Mouse (Mus musculus) cerebellum, postnatal 10 days (tissue): Measurements from ENCODE around the gene Gramd1a.

Experiments used
- DNase-seq, 2 experiments: peaks; one replicate each; pipeline ENCODE4 v3.0.0; 2021; ENCODE audit warnings: mixed read lengths in 2 of 2

Gene Gramd1a

DNA sequence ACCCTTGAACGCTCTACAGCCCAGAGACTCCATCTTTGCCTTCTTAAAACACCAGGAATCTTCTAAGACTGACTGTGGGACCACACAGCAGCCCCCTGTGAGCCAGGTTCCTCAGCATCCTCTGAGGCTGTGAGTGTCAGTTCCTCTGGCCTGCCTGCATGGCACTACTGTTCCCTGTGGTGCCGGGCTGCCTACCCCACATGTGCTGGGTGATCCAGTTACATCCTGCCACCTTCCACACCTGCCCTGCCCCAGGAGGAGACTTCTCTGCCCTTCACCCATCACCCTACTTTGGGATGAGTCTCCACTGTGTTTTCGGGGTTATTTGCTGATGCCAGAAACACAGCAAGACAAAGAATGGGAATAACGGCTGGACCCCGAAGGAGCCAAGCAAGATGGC, 36.1 kb downstream of the Gramd1a start:
- DNase-seq, result no peak

DNA sequence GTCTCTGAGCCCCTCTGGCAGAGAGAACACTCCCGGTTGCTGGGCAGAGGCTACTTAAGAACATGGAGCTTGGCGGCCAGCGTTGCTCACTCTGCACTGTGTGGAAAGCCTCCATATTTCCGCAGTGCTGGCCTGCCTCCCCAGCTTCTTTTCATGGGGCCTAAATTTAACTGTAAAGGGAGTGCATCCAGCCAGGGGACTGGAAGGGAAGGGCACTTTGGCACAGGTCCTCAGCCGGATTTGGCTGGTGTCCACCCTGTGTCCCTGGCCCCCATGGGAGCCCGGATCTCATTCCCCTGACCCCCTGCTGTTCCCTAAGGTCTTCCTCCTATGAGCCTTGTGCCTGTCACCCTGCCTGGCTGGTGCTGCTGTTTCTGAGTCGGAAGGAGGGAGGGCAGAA, 37.2 kb downstream of the Gramd1a start:
- peak; percentile 63 to 67 for DNase-seq

DNA sequence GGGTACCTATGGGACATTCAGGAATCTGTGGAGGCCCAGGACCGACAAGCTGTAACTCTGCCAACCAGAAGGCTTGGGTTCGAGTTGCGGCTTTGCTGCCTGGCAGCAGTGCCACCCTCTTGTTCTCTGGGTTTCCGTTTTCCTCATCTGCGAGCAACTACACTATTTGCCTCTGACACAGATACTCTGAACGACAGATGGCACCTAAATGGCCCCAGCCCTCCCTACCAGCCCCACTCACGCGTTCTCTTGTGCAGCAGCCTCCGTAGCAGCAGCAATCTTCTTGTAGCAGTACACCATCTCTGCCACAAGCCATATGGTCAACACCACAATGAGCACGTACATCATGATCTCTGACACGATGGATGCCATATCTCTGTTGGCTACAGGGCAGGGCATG, 38.2 kb downstream of the Gramd1a start:
- peak; percentile 50 to 52 for DNase-seq

DNA sequence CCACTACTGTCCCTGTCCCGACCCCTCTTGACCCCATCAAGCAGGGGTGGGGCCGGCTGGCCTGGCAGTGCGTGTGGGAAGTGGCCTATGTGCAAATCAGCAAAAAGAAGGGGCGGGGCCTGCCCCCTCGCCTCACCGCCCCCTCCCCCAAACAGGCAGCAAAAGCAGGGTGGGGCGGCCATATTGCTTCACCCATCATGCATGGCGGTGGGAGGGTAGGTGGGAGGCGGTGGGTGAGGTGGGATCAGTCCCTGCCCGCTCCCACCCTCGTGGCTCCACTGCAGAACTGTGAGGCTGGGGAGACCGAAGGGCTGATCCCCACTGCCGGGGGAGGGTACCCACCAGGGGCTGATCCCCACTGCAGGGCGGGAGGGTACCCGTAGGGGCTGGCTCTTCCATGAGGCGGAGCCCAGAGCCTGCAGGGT, 39.0 kb downstream of the Gramd1a start:
- peak in 1 of 2 experiments; percentile 37 for DNase-seq

DNA sequence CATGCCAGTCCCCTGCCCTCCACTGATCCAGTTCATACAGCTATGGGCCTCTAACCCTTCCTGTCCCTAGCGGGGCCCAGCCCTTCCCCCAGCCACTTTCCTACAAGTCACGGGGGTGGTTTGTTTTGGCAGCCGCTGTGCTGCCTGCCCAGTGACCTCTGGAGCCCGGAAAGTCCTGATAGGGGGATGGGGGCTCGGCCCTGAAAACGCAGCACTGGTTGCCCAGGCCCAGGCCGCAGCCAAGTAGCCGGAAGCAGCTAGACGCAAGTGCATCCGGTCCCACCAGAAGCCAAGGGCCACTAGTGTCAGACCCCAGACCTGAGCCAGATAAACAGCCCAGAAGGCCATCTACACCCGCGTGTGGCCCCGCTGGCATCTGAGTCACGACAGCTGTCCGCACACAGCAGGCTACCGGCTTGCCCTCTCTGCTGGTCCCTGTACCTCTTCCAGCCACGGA, 40.1 kb downstream of the Gramd1a start:
- peak; percentile 70 to 77 for DNase-seq

DNA sequence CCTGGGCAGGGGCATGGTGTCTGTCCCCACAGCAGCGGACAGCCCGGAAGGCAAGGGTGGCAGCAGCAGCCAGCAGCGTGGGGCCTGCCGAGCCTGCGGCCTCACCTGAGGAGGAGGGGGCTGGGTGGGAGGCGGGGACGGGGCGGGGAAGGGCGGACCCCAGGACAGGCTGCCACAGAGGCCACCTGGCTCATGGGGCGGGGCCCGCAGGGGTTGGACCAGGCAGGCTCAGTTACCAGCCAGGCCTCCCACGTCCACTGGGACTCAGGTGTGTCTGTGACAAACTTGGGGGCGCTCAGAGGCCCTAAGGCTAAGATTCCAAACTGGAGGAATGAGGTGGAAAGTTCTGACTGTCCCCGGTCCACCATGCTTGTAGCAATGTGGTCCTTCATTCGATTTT, 40.5 kb downstream of the Gramd1a start, which contains the start of gene Hpn:
Gene Hpn (minus strand): TSS at position 109 of the 400 bp plus-strand sequence.
- no peak for DNase-seq

DNA sequence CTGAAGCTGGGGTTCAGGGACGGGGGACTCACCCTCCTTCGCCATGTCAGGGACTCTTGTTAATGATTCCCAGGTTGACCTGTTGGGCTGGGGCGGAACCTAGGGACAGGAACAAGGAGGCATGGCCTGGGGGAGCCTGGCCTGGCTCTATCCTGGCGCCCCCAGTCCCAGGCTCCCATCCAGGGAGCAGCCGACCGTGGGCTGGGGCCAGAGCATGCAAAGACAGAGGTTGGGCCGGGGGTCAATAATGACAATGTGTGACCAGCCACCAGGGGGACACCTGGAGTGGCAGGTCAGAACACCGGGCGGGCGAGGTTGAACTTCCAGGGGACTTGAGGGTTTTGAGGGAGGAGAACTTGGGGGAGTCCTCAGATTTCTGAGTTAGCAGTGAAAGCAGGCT, 41.0 kb downstream of the Gramd1a start:
- no peak for DNase-seq

DNA sequence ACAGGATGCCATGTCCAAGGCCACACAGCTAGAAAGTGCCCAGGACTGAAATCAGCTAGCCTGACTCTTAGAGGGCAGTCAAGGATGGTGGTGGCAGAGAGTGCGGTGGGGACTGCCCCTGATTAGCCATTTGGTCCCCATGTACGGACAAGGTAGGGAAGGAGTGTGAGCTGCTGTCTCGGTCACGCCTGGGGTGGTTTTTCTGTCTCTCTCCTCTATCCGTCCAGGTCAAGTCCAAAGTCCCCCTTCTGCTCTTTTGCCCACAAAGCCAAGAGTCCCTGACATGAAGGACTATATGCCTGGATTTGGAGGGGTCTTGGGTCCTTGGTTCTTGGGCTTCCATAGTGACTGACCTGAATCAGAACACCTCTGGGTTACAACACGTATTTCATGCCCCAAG, 41.9 kb downstream of the Gramd1a start:
- no peak for DNase-seq

DNA sequence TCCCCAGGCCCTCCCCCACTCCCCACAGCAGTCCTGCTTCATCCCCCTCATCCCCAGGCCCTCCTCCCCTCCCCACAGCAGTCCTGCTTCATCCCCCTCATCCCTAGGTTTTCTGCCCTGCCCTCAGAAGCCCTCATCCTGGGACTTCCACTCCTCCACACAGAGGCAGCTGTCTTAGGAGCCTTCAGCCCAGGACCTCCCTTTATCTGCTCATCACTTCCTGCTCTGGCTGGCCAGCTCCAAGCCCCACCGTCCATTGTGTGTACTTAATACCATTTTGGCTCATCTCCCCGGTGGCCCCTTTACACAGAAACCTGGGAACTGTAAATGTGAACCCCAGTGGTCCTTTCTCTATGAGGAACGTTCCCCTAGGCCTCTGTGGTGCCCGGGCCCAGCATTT, 43.7 kb downstream of the Gramd1a start:
- no peak for DNase-seq

DNA sequence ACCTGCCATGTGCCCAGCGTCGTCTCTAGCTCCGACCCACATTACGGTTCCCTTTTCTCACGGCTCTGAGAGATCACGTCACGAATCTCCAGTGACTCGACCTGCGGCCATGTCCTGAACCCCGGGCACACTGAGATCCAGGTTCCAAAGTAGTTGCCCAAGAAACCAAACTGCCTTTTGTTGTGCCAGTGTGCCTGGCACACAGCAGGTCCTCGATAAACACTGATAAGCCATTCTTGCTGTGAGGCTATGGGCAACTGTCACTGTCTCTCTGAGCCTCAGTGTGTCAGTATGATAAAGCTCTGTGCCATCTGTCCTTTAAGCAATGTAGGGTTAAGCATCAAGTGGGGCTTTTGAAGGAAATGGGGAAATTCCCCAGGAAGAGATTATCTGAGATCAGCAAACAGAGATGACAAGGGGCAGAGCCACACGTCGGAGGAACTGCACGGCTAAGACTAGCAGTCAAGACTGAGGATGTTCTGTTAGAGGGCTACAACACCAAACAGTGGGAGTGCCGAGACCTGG, 44.8 kb downstream of the Gramd1a start:
- no peak for DNase-seq

DNA sequence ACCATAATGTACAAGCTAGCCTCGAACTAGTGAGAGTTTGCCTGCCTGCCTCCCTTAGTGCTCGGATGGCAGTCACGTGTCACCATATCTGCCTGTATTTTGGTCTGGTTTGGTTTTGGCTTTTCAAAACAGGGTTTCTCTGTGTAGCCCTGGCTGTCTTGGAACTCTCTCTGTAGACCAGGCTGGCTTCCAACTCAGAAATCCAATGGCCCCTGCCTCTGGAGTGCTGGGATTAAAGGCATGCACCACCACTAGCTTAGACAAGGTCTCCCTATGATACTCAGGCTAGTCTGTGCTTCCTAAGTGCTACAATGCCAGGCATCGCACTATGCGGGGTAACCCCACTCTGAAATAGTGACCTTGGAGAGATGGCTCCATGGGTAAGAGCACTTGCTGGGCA, 45.9 kb downstream of the Gramd1a start:
- DNase-seq, result no peak

DNA sequence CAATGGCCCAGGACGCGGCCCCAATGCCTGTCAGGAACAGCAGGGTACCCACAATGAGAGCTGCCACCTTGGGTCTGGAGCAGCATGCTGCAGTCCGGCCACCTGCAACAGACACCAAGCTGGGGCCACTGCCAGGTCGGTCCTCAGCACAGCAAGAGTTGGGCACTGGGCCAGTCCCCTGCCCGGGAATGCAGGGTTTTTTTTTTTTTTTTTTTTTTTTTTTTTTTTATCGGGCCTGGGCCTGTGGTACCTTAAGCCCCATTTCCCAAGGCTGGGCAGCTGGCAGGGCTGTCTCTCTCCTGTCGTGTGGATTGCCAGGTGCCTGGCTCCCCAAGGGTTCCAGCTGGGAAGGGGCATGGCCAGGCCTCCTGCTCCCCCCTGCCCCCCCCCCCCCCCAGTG, 46.6 kb downstream of the Gramd1a start:
- peak; percentile 69 to 70 for DNase-seq

DNA sequence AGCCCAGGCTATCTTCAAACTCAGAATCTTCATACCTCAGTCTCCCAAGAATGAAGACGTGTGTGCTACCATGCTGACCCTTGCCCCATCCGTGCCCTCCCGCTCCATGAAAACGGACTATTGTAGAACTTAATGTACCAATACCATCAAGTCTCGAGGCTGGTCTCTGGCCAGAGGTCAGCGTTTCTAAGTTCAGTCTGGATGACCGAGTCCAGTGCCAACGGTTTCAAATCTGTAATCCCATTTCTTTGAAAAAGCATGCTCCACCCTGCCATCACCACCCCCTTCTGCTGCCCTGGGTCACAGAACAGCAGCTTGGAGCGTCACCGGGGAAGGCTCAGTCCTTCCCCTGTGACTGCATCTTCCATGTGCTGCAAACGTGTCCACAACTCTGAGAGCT, 47.9 kb downstream of the Gramd1a start:
- DNase-seq, result no peak

DNA sequence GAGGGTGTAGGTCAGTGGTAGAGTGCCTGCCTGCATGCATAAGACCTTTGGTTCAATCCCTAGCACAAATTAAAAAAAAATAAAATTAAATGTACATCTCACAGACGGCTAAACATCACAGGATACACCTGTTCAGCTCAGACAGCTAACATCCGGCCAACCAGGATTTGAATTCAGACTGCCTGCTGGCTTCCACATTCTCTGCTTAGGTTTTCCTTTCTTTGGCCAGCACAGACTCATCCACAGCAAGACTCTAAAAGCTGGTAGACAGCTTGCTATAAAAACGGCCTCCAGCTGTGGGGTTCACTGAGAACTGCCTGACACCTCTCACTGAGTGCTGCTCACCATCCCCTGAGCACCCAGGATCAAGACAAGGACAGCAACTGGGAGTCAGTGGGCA, 49.5 kb downstream of the Gramd1a start:
- DNase-seq, result no peak

DNA sequence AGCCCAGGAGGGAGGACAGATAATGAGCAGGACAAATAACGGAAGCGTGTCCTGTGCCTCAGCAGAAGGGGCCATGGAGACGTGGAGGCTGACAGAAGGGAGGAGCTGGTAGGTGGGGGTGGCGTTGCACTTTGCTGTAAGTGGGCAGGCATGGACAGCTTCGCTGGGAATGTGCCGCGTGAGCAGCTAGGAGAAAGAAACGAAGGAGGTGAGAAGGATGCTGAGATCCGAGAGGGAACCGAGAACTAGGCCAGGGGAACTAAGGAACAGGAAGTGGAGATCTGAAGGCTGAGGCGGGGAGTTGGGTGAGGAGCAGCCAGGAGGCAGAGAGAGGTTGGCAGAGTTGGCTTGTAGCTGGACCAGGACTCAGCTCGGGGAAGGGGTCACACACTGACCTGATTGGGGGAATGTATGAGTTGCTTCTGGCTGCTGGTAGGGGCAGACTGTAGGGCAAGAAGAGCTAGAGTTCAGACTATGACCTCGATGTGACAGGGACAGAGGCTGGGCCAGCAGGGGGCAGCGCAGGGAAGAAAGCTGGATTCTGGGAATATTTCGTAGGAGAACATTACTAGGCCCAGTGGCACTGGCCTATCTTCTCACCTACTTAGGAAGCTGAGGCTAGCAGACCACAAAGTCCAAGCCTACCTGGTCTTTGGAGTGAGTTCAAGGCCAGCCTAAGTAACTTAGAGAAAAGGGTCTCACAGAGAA, 50.5 kb downstream of the Gramd1a start:
- peak; percentile 75 to 79 for DNase-seq

DNA sequence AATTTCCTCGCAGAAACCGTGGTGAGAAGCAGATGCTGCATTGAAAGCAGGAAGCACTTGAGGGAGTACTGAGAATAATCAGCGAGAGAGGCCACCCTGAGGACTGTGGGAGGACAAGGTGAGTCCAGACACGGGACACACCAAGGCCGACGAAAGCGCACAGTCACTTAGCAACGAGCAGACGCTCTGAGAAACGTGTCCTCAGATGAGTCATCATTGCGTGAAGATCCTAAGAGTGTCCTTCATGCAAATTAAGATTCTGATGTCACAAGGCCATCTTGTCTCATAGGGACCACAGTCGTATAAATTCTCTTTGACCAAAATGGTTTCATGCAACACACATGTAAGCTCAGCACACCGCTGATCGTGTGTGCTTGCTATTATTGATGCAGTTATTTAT, 54.9 kb downstream of the Gramd1a start:
- no peak for DNase-seq

DNA sequence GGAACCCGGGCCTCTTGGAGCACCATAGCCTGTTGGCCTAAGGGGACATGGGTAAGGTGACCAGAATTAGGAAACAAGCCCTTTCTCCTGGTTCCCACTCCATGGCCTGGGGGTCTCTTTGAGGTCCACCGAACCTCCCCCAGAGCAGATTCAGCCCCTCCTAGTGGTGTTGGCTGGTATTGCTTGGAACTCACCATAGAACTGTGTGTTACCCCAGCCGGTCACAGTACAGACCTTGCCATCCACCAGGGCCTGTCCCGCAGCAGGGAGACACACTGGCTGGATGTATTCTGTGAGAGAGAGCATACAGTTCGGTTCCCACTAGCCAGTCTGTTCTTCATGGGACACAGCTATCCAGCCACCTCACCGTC, 56.1 kb downstream of the Gramd1a start:
- peak in 1 of 2 experiments; percentile 43 for DNase-seq

DNA sequence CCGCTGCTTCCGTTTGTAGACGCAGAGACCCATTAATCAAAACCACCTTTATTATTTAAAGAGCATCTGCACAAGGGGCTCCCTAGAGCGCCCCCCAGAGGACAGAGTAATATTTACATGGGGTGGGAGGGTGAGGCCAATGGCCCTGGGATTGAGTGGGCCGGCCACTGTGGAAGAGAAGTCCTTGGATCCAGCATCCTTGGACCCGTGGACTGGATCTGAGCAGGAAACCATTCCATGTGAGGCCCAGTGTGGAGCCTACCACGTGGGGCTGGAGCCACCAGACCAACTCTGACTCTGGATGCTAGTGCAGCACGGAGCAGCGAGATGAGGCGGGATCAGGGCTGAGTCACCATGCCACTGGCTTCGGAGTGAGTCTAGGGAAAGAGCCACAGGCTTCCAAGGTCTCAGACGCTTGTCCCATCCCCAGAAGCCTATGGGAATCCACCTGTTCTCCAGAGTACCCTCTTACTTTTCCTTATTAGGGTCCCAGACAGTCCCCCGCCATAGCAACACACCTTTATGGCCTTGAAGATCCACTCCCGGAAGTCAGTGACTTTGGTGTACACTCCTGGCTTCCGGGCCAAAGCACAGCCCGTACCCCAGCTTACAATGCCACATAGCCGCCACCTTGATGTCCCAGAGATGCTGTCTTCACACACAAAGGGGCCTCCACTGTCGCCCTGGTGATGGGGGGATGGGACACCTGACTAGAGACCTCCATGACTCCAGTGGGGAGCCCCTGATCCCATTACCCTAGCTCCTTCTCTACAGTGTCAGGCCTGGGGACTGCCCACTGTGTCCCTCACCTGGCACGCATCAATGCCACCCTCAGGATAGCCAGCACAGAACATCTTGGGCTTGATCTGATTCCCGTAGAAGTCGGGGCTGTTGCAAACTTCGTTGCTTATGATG, 56.7 kb downstream of the Gramd1a start:
- peak in 1 of 2 experiments; percentile 49 for DNase-seq

DNA sequence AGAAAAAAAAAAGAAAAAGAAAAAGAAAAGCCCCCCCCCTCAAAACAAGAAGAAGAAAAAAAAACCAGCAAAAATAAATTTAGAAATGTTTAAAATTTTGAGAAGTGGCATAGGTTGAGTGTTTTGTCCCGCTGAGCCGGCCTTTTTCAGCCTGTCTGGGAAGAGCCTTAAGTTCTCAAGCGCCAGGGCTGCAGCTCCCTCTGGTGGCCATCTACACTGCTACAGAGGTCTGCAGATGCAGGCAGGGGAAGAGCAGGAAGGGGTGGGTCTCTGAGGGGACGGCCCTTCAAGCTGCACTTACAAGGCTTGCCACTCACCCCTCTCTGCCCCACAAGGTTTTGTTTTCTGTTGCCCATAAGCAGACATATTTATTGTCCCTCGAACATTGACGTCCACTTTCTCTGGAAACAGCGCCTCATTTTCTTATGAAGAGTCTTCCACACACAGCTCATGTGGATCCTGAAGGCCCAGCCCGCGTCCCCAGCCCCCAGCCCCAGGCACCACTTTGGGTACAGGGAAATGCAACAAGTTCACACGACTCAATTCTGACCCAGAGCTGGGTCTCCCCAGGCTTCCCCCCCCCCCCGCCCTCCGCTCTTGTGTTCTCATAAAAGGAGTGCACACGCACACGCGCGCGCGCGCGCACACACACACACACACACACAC, 58.0 kb downstream of the Gramd1a start:
- peak; percentile 97 to 98 for DNase-seq

DNA sequence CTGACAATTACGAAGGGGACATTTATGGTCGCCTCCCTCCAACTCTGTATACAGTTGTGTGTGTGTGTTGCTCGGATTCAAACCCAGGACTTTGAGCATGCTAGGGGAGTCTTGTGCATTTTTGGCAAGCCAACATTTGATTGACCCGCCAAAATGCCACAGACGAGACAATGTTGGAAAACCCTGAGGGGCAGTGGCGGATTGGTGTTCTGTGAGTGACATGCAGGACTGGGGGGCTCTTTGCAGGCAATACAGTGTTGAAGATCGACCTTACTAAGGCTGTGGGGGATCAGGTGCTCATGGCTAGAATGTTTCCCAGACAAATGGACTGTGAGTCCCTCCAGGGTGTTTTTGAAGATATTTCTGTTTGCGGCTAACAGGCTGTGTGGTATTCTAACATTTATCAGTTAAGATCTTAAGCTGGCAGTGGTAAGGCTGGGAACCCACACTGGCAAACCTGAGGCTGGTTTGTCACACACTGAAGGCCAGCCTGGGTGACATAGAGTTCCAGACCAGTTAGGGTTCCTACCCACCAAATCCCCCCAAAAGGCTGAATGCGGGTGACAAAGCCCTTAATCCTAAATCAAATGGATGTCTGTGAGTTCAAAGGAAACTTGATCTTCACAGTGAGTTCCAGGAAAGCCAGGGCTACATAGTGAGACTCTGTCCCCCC, 58.7 kb downstream of the Gramd1a start:
- DNase-seq, result no peak

DNA sequence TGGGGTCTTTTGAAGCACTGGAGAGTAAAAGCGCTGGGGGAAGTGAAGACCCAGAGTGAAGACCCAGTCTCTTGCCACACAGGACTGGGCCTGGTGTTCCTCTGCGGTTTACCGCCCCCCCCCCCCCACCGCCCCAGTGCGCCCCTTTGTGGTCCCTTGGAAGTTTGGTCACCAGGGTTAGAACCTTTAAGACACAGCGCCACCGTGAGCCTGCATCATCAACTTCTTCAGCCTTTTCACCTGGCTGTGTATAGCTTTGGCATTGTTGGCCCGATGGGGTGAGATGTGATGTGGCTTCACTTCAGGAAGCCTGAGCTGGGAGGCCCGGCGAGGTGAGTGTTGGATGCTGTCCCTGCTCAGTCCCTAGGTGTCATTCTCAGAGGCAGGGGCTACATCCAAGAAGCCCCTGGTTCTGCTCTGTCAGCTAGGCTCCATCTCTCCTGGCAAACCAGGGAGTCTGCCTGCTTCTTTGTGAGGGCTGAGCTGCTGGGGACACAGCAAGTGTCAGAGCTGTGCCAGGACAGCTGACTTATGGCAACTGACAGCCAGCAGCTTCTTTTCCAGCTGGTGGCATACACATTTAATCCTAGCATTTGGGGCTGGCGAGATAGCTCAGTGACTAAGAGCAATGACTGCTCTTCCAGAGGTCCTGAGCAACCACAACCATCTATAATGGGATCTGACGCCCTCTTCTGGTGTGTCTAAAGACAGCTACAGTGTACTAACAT, 60.8 kb downstream of the Gramd1a start:
- DNase-seq, result peak; percentile 70

DNA sequence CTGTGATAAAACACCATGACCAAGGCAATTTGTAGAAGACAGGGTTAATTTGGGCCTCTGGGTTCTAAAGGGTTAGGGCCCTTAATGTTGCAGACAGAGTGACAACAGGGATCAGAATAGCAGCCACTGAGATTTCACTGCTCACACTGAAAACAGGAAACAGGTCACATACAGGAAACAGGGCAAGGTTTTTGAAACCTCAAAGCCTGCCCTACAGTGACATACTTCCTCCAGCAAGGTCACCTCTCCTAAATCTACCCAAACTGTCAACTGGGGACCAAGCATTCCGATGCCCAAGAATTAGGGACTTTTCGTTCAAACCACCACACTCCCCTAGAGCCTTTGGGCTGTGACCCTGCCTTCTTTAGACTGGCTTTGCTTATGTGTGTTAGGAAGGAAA, 66.0 kb downstream of the Gramd1a start:
- no peak for DNase-seq
